Mouse (Mus musculus) lung, embryonic 15.5 days (tissue): ENCODE data around the gene Rdh16. TPM values are rescaled to one million over a fixed set of nuclear protein-coding genes. Genes with fewer than 3 reads are reported as not detected.
A peak's percentile ranks its signal among the peaks of the same experiment; 100 is the strongest.
"Not testable (repeated sequence)": the region's sequence is repeated elsewhere in the genome, so short reads cannot be mapped to it uniquely, and the experiment has no call there.

ENCODE experiments used
- ATAC-seq: fragments of 200-750 bp; cut with Nextera tagmentation; 2 replicates; pipeline ENCODE4 v1.8.0; 2017; ENCODE audit warnings: moderate number of reproducible peaks, borderline replicate concordance; ENCODE audit not compliant: low FRiP score, low TSS enrichment; ENCODE audit errors: extremely low read depth
- H3K27ac ChIP-seq: fragments of 300-500 bp; sonication (generic); 2 replicates; pipeline ENCODE4 v1.5.1; 2015; ENCODE audit warnings: moderate library complexity, mild to moderate bottlenecking, inconsistent platforms
- H3K27me3 ChIP-seq: fragments of 300-500 bp; sonication (generic); 2 replicates; pipeline ENCODE4 v1.6.1; 2015; ENCODE audit warnings: inconsistent platforms
- H3K36me3 ChIP-seq: fragments of 300-500 bp; sonication (generic); 2 replicates; pipeline ENCODE4 v1.6.1; 2015; ENCODE audit warnings: inconsistent platforms
- H3K4me1 ChIP-seq: fragments of 300-500 bp; sonication (generic); 2 replicates; pipeline ENCODE4 v1.6.1; 2015; ENCODE audit warnings: inconsistent platforms
- H3K4me2 ChIP-seq: fragments of 300-500 bp; sonication (generic); 2 replicates; pipeline ENCODE4 v1.6.1; 2015; ENCODE audit warnings: inconsistent platforms, mild to moderate bottlenecking, moderate library complexity
- H3K4me3 ChIP-seq: fragments of 300-500 bp; sonication (generic); 2 replicates; pipeline ENCODE4 v1.5.1; 2015; ENCODE audit warnings: mild to moderate bottlenecking, inconsistent platforms
- H3K9ac ChIP-seq: fragments of 300-500 bp; sonication (generic); 2 replicates; pipeline ENCODE4 v1.6.1; 2015; ENCODE audit warnings: inconsistent platforms
- H3K9me3 ChIP-seq: fragments of 300-500 bp; sonication (generic); 2 replicates; pipeline ENCODE4 v1.6.1; 2016; ENCODE audit warnings: inconsistent platforms
- WGBS: fragments of 180-500 bp; shearing (Covaris S2); methylation state at CpG from one replicate; pipeline ENCODE4 v1.1.7; 2015; 5-methylcytosine and 5-hydroxymethylcytosine counted together
- polyA plus RNA-seq: library from polyadenylated mRNA; unstranded; fragments of >200 nt; fragmentation: Nextera tagmentation; extraction: Ambion mirVana; gene quantifications from 2 replicates; pipeline ENCODE4 v1.2.1, GENCODE M21; 2015

Gene Rdh16
- polyA plus RNA-seq, 1 experiment from 2014 or later: not detected

- WGBS: 76% methylated on average over 2 of the region's 2 CpGs
- Histone ChIP-seq H3K4me3 (no peak overlapping the region), H3K9me3 (no peaks in the 10 kb centered on the region), H3K27me3 (no peaks in the 10 kb centered on the region), H3K4me2 (no peak overlapping the region), H3K9ac (no peak overlapping the region), H3K4me1 (no peaks in the 10 kb centered on the region), H3K36me3 (no peaks in the 10 kb centered on the region), H3K27ac (no peak overlapping the region)
- ATAC-seq: no peak
Measured at GRCm38 (mm10) chr10:127838539-127838938, 37.6 kb downstream of the Rdh16 start.

- ATAC-seq: no peak
- Histone ChIP-seq H3K4me2 (no peak overlapping the region), H3K36me3 (no peaks in the 10 kb centered on the region)
Measured at GRCm38 (mm10) chr10:127840776-127841175, 39.8 kb downstream of the Rdh16 start.

DNA sequence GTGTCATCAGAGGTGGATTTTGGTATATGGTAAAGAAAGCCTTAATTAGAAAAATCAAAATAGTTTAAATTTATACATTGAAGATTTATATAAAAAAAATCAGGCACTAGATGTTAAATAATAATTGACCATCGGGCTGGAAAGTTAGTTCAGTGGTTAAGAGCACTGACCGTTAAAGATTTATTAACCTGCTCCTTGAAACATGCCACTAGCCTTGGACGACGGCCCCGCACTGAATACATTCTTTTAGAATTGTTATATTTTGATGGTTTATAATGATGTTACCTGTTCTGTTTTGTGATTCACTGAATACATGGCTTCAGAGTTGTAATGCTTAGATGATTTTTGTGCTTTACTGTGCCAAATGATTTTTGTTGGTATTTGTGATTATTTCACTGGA lies 45.0 kb downstream of the Rdh16 start:
- 84% methylated on average over 5 of the region's 5 CpGs for WGBS
- H3K4me3 ChIP-seq, H3K27ac ChIP-seq, H3K4me2 ChIP-seq, ATAC-seq, H3K9me3 ChIP-seq, H3K36me3 ChIP-seq, H3K27me3 ChIP-seq, H3K9ac ChIP-seq, H3K4me1 ChIP-seq: not testable (repeated sequence)

More at GRCm38 (mm10) chr10:127840776-127841175, 39.8 kb downstream of the Rdh16 start:
- no peak overlapping the region for H3K27ac ChIP-seq
- no peaks in the 10 kb centered on the region for H3K27me3 ChIP-seq
- no peak overlapping the region for H3K9ac ChIP-seq
- no peaks in the 10 kb centered on the region for H3K9me3 ChIP-seq
- H3K4me1 ChIP-seq: no peaks in the 10 kb centered on the region
- 59% methylated on average over 2 of the region's 2 CpGs for WGBS
- no peak overlapping the region for H3K4me3 ChIP-seq

- no peaks in the 10 kb centered on the region for H3K36me3 ChIP-seq
- H3K4me1 ChIP-seq: no peaks in the 10 kb centered on the region
- no peak overlapping the region for H3K27ac ChIP-seq
- WGBS: 71% methylated on average over 1 of the region's 1 CpGs
- no peaks in the 10 kb centered on the region for H3K27me3 ChIP-seq
- no peak overlapping the region for H3K4me2 ChIP-seq
- ATAC-seq: no peak
- no peak overlapping the region for H3K9ac ChIP-seq
- no peak overlapping the region for H3K4me3 ChIP-seq
- H3K9me3 ChIP-seq: no peaks in the 10 kb centered on the region
Measured at GRCm38 (mm10) chr10:127848089-127848488, 47.1 kb downstream of the Rdh16 start.

GRCm38 (mm10) chr10:127849628-127850027 lies 48.7 kb downstream of the Rdh16 start, which contains the start of gene Rdh19:
Gene Rdh19 (plus strand): TSS chr10:127849928.
- no peak within 1 kb of the TSS for H3K4me3 ChIP-seq
- H3K27me3 ChIP-seq: no peaks in the 10 kb centered on the region
- WGBS: 25% methylated on average over 1 of the region's 1 CpGs
- no peaks in the 10 kb centered on the region for H3K4me1 ChIP-seq
- H3K9ac ChIP-seq: no peak within 1 kb of the TSS
- no peak within 1 kb of the TSS for H3K27ac ChIP-seq
- H3K9me3 ChIP-seq: no peaks in the 10 kb centered on the region
- no peak for ATAC-seq
- H3K4me2 ChIP-seq: no peak within 1 kb of the TSS
- H3K36me3 ChIP-seq: no peaks in the 10 kb centered on the region

- no peak overlapping the region for H3K9ac ChIP-seq
- no peaks in the 10 kb centered on the region for H3K27me3 ChIP-seq
- H3K27ac ChIP-seq: no peak overlapping the region
- H3K4me3 ChIP-seq: no peak overlapping the region
- H3K9me3 ChIP-seq: no peaks in the 10 kb centered on the region
- ATAC-seq: no peak
- H3K36me3 ChIP-seq: no peaks in the 10 kb centered on the region
- no peak overlapping the region for H3K4me2 ChIP-seq
- no peaks in the 10 kb centered on the region for H3K4me1 ChIP-seq
Measured at GRCm38 (mm10) chr10:127856376-127856775, 55.4 kb downstream of the Rdh16 start.

- H3K9me3 ChIP-seq: no peaks in the 10 kb centered on the region
- H3K27me3 ChIP-seq: no peaks in the 10 kb centered on the region
- no peak overlapping the region for H3K27ac ChIP-seq
- H3K4me3 ChIP-seq: no peak overlapping the region
- no peak overlapping the region for H3K4me2 ChIP-seq
- ATAC-seq: no peak
- no peaks in the 10 kb centered on the region for H3K36me3 ChIP-seq
- no peaks in the 10 kb centered on the region for H3K4me1 ChIP-seq
- no peak overlapping the region for H3K9ac ChIP-seq
Measured at GRCm38 (mm10) chr10:127864931-127865330, 64.0 kb downstream of the Rdh16 start.

GRCm38 (mm10) chr10:127866232-127866631 lies 65.3 kb downstream of the Rdh16 start, which contains the start of gene Rdh16f2:
Gene Rdh16f2 (plus strand): TSS chr10:127866474.
- Histone ChIP-seq H3K4me3 (no peak within 1 kb of the TSS), H3K9ac (no peak within 1 kb of the TSS), H3K27ac (no peak within 1 kb of the TSS), H3K4me2 (no peak within 1 kb of the TSS), H3K27me3 (no peaks in the 10 kb centered on the region), H3K36me3 (no peaks in the 10 kb centered on the region), H3K9me3 (no peaks in the 10 kb centered on the region), H3K4me1 (no peaks in the 10 kb centered on the region)
- WGBS: 79% methylated on average over 3 of the region's 3 CpGs
- no peak for ATAC-seq

- 57% methylated on average over 4 of the region's 4 CpGs for WGBS
- Histone ChIP-seq H3K9ac (no peak overlapping the region), H3K4me2 (no peak overlapping the region), H3K9me3 (no peaks in the 10 kb centered on the region), H3K27me3 (no peaks in the 10 kb centered on the region), H3K4me1 (peaks cover 2% of the 10 kb centered on the region; the same call in 1 of the 2 replicates), H3K27ac (no peak overlapping the region), H3K36me3 (no peaks in the 10 kb centered on the region), H3K4me3 (no peak overlapping the region)
- ATAC-seq: no peak
Measured at GRCm38 (mm10) chr10:127872484-127872883, 71.5 kb downstream of the Rdh16 start.

DNA sequence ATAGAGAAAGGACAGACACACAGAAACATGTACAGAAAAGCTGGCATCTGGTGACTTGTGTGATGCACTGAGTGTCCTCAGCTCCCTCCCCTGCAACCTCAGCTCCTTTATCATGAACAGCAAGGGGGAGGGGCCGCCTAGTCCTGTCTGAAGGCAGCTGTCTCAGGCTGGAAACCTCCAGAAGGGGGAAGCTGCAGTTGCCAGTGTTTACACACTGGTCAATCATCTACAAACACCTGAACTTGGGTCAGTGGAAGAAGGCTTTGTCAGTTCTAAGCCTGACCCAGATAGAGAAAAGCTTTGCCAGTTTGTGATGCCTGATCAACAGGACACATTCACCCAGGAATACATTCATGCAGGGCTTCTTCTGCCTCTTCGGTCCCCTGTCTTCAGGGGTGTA lies 76.7 kb downstream of the Rdh16 start:
- Histone ChIP-seq H3K4me3 (no peak overlapping the region), H3K36me3 (no peaks in the 10 kb centered on the region), H3K4me1 (peaks cover 23% of the 10 kb centered on the region), H3K9ac (no peak overlapping the region), H3K4me2 (no peak overlapping the region), H3K27me3 (no peaks in the 10 kb centered on the region), H3K9me3 (no peaks in the 10 kb centered on the region), H3K27ac (no peak overlapping the region)
- 15% methylated on average over 2 of the region's 2 CpGs for WGBS
- peak; percentile 43; the same call in 1 of the 2 replicates for ATAC-seq

DNA sequence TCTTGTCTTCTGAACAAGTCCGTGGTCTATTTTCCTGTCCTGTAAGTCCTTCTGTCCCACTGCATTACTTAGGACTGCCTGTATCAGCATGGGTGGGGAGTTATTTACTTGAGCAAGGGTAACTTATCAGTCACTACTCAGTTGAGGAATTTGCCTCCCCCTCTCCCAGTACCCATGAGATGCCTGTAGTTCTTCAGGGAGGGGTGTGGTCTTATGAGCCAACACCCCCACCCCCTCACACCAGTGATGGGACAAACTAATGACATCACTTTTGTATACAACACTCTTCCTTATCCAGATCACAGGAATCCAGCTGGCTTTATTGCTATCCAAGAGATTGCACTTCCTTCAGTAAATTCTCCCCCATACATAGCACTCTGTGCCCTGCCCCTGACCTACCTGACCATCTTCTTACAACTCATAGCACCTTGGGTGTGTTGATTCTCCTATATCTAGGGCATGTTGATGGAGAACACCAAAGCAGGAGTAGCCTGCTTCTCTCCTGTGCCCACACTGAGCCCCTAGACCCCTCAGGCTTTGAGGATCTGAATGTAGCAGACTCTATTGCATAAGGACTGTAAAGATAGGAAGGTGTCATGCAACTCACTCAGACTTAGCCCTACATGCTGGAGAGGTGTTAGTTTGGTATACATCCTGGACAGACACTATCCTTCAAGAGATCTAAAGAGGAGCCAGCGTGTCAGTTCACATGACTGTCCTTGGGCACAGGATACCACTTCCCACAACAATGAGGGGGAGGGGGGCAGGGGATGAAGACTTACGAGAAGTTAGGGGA lies 77.5 kb downstream of the Rdh16 start:
- Histone ChIP-seq H3K27me3 (no peaks in the 10 kb centered on the region), H3K4me3 (no peak overlapping the region), H3K27ac (no peak overlapping the region), H3K36me3 (no peaks in the 10 kb centered on the region), H3K4me1 (peaks cover 23% of the 10 kb centered on the region), H3K9me3 (no peaks in the 10 kb centered on the region), H3K4me2 (no peak overlapping the region), H3K9ac (no peak overlapping the region)
- 51% methylated on average over 3 of the region's 3 CpGs for WGBS
- peak; percentile 44; the same call in 1 of the 2 replicates for ATAC-seq

- Histone ChIP-seq H3K27ac (no peak overlapping the region), H3K36me3 (no peaks in the 10 kb centered on the region), H3K27me3 (no peaks in the 10 kb centered on the region), H3K9ac (no peak overlapping the region), H3K4me1 (peaks cover 23% of the 10 kb centered on the region), H3K9me3 (no peaks in the 10 kb centered on the region), H3K4me3 (no peak overlapping the region), H3K4me2 (no peak overlapping the region)
- WGBS: 66% methylated on average over 3 of the region's 3 CpGs
- ATAC-seq: peak; percentile 46; the same call in 1 of the 2 replicates
Measured at GRCm38 (mm10) chr10:127879155-127879688, 78.3 kb downstream of the Rdh16 start.
